Mouse (Mus musculus) kidney, postnatal 4 days (tissue): ENCODE data around the gene Rin1.
"Not testable (repeated sequence)": the region's sequence is repeated elsewhere in the genome, so short reads cannot be mapped to it uniquely, and the experiment has no call there.

ENCODE experiments used
- DNase-seq, 2 experiments: peaks; one replicate each; pipeline ENCODE4 v3.0.0; 2021; ENCODE audit warnings: mixed read lengths in 2 of 2

Rin1 gene

DNA sequence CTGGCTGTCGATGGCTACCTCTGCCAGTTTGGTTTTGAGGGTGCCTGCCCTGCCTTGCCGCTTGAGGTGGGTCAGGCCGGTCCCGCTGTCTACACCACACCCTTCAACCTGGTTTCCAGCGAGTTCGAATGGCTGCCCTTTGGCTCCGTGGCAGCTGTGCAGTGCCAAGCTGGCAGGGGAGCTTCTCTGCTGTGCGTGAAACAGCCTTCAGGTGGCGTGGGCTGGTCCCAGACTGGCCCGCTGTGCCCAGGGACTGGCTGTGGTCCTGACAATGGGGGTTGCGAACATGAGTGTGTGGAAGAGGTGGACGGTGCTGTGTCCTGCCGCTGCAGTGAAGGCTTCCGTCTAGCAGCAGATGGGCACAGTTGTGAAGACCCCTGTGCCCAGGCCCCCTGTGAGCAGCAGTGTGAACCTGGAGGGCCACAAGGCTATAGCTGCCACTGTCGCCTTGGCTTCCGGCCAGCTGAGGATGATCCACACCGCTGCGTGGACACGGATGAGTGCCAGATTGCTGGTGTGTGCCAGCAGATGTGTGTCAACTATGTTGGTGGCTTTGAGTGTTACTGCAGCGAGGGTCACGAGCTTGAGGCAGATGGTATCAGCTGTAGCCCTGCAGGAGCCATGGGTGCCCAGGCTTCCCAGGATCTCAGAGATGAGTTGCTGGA, 18.4 kb downstream of the Rin1 start:
- DNase-seq = peak; percentile 52 to 56

DNA sequence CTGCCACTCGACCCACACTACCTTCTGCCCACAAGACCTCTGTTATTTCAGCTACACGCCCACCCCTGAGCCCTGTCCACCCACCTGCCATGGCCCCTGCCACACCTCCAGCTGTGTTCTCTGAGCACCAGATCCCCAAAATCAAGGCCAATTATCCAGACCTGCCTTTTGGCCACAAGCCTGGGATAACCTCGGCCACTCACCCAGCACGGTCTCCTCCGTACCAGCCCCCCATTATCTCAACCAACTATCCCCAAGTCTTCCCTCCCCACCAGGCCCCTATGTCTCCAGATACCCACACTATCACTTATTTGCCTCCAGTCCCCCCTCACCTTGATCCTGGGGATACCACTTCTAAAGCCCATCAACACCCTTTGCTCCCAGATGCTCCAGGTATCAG, 19.2 kb downstream of the Rin1 start:
- DNase-seq = no peak

DNA sequence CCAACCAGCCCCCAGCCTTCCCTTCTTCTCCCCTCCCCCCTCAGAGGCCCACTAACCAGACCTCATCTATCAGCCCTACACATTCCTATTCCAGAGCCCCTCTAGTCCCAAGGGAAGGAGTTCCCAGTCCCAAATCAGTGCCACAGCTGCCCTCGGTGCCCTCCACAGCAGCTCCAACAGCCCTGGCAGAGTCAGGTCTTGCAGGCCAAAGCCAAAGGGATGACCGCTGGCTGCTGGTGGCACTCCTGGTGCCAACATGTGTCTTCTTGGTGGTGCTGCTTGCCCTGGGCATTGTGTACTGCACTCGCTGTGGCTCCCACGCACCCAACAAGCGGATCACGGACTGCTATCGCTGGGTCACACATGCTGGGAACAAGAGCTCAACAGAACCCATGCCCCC, 19.7 kb downstream of the Rin1 start:
- no peak for DNase-seq

DNA sequence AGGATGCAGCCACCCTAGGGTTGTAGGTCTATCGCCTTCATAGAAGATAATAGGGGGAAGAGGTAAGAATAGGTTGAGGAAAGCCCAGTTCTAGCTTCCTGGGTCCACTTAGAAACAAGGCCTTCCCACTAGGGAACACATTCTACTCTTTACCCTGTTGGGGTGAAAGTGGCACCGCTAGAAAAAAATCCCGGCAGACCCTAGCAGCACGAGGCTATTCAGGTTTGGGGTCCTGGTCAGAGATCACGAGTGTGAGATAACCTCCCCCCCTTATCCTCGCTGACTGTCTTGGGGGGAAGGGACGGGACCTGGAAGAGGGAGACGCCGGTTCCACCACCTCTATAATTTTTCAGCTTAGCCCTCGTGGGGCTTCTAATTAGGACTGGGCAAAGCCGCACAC, 20.8 kb downstream of the Rin1 start:
- no peak for DNase-seq

DNA sequence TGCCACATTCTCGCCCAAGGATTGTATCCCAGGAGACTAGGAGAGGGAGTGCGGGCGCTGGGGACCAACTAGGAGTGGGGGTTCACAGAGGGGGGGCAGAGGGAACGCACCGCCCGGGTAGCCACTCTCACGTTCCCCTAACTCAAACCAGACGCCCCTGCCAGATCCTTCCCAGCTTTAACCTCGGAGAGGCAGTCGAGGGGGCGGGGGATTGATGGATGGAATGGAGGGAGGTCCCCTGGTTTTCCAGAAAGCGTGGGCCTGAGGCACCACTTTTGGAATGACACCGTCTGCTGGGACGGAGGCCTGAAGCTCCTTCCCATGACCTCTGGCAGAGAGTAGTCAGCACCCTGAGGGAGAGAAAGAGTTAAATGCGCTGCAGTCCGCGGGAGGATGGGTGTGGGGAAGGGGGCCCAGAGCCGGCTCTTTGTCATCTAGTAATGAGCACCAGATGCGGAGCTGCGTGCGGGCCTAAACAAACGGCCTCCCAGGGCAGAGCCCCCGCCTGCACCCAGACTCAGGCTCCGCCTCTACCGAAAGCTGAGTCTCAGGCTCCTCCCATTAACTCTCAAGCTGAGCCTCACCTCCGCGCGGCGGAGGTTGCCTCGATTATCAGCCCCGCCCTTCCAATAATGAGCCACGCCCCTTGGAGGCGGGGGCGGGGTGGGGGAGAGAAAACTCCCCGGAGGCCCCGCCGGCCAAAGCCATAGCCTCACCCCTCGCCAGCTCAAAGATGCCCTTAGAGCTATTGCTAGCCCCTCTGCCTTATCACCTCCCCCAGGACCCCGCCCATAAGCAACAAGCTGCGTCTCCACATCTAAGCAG, 21.5 kb downstream of the Rin1 start:
- DNase-seq = peak; percentile 83 to 89

DNA sequence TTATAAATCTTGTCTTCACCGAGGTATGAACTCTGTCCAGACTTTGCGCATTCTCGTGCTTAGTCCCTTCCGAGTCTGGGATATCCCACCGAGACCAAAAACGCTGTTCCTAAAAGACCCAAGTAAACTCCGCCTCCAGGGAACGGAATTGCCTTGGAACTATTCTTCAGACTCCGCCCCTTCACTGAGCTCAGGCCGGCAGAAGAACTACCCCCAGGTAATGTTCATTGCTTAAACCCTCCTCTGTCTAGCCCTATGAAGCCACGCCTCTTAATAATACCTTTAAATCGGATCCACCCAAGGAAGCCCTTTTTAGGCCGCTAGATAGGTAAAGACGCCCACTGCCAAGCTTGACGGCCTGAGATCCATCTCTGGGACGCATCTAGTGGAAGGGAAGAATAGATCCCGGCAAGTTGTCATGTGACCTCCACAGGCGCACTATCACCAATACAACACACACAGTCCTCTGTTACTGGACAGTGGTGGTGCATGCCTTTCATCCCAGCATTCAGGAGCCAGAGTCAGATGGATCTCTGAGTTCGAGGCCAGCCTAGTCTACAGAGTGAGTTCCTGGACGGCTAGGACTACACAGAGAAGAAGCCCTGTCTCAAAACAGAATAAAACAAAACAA, 22.2 kb downstream of the Rin1 start:
- peak in 1 of 2 experiments; percentile 59 for DNase-seq

DNA sequence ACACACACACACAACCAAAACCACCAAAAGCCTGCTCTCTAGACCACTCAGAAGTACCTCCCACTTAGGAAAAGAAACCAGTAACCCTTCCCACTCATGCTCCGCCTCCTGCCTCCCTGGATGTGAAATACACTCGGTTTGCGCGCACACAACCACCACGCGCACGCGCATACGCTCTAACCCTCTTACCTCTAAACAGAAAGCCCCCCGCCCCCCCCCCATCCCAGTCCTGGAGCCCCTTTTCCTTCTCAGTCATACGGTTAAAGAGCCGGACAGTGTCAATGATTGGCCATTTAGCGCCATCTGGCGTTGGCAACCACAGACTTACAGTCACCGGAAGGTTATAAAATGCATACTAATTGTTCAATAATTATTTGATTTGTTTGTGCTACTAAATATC, 22.7 kb downstream of the Rin1 start:
- DNase-seq = peak; percentile 84 to 85

DNA sequence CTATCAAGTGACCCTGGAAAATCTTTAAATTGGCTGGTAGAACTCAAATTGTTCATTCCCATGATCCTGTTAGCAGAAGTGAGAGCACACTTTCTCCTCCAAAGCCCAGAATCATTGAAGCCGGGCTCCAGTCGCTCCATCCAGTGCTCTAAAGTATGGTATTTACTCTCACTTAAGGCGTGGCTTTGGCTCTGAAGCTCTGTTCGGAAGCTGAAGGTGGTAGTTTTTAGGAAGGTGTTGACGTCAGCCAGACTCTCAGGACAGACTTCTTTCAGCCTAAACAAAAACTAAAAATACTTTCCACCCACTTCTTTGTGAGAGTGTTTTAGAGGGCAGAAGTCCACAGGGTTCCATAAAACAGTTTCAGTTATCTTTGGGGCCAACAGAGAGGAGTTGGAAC, 23.2 kb downstream of the Rin1 start:
- DNase-seq = no peak

DNA sequence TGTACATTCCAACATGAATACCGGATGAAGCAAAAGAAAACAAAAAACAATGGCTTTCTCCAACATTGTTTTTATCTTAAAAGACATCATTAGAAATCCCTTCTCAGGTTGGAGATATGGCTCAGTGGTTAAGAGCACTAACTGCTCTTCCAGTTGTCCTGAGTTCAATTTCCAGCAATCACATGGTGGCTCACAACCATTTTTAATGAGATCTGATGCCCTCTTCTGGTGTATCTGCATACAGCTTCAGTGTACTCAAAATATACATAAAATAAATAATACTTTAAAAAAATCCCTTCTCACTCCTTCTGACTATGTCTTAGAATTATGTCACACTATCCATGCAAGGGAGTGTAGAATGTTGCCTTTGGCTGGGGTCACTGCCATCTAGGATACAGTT, 29.0 kb downstream of the Rin1 start:
- no peak for DNase-seq

DNA sequence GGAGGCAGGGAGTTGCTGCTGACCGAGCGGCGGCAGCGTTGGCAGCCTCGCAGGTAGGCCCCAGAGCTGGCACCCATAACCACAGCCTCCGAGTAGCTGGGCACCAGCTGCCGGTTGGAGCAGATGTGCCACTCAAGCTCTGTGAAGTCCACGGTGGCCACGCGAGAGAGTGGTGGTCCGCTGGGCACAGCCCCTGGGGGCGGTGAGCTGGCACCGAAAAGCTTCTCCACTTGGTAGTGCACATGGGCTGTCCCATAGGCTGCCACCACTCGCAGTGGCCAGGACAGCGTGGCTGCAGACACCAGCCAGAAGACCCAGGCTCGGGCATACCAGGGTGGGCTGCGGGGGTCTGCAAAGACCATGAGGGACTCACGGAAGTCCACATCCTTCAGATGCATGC, 31.7 kb downstream of the Rin1 start:
- no peak for DNase-seq

DNA sequence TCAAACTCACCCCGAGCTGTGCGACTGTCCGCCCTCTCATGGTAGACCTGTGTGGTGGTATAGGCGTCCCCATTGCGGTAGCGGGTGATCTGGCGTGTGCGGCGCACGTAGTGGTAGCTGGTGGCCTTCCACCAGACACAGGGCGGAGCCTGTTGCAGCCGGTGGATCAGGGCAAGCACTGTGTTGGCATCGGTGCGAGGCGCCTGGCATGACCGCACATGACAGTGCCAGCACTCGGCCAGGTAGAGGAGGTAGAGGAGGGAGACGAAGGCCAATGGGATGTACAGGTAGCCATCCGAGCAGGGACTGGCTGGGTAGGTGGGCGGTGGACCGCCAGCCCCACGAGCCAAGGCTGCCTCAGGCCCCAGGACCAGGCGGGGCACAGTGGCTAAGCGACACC, 32.3 kb downstream of the Rin1 start:
- DNase-seq = no peak

DNA sequence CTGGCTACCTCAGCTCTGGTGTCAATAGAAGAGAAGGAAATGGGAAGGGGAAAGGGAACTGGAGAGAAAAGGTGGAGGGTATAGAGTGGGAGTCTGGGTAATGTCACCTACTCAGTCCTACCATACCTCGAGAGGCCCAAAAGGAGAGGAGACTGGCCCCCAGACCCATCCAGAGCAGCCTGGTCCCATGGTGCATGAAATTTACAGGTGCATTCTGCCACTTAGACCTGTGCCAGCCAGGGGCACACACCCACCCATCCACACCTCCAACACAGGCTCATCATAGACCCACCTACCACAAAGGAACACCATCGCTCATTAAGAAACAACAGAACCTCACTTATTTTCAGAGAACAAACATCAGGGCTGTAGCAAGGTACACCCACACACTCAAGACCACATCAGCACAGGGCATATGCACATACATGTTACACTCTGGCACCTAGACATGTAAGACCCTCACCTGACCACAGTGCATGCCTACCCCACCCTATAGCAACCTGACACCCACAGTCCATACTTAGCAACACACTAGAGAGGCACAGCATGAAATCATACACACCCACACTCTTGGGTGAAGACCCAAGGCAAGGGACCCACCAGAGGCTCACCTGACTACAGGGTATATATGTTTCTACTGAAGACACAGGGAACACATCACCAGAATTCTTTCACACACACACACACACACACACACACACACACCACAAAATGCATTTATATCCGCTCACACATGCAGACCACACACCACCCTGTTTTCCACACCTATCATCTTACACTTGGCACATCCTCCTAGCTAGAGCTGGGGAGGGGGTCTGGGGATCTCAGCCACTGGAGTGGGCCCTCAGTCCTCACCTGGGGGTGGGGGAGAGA, 33.9 kb downstream of the Rin1 start:
- no peak for DNase-seq

DNA sequence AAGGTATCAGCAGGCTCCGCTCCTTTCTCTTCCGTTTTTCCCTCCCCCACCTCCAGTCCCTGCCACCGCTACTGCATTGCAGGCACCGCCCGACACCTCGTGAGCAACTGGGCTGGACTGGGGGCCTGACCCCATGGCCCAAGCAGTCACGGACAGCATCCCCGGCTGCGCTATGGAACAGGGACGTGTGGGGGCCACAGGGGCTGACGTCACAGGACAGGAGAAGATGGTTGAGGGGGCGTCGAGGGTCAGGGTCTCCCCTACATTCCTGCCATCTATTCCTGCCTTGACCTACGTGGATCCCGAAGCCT, 34.5 kb downstream of the Rin1 start:
- no peak for DNase-seq

DNA sequence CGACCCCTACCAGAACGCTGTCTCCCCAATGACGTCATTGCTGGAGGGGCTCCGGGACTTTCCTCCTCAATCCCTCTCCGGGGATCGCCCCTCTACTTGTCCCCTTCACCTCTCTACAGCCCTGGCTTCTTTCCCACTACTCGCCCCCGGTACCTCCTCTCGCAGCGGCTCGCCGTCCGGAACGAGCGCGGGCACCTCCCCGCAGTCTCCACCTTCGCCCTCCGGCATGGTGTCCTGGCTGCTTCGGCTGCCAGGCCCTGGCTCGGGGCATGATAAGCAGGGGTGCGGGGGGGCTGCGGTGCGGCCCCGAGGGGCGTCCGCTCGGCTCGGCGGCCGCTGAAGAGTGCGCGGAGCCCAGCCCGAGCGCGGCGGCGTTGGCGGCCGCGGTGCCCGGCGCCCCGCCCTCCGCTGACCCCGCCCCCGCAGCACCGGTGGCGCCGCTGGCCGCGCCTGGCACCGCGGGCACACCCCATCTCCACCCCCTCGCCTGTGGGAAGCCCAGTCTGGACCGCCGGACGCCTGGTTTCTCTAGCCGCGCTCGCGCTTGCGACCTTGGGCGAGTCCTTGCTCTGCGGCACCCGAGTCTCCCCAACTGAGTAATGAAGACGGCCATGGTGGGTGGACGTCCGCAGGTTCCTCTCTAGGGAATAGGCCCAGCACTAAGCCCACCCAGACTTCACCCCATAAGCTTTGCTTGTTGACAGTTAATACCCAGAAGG, 35.0 kb downstream of the Rin1 start, which contains the start of gene Tmem151a:
TSS of gene Tmem151a (minus strand) at position 387 of the 719 bp plus-strand sequence.
- peak; percentile 44 to 56 for DNase-seq

DNA sequence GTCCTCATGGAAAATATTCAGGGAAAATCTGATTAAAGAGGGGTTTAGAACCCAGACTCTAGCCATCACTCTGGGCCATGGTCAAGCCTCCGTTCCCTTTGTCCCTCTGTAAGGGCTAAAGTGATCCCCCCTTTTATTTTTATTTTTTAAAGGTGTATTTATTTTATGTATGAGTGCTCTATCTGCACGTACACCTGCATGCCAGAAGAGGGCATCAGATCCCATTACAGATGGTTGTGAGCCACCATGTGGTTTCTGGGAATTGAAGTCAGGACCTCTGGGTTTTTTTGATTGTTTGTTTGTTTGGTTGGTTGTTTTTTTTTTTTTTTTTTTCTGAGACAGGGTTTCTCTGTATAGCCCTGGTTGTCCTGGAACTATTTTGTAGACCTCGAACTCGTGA, 36.3 kb downstream of the Rin1 start:
- not testable (repeated sequence) for DNase-seq

DNA sequence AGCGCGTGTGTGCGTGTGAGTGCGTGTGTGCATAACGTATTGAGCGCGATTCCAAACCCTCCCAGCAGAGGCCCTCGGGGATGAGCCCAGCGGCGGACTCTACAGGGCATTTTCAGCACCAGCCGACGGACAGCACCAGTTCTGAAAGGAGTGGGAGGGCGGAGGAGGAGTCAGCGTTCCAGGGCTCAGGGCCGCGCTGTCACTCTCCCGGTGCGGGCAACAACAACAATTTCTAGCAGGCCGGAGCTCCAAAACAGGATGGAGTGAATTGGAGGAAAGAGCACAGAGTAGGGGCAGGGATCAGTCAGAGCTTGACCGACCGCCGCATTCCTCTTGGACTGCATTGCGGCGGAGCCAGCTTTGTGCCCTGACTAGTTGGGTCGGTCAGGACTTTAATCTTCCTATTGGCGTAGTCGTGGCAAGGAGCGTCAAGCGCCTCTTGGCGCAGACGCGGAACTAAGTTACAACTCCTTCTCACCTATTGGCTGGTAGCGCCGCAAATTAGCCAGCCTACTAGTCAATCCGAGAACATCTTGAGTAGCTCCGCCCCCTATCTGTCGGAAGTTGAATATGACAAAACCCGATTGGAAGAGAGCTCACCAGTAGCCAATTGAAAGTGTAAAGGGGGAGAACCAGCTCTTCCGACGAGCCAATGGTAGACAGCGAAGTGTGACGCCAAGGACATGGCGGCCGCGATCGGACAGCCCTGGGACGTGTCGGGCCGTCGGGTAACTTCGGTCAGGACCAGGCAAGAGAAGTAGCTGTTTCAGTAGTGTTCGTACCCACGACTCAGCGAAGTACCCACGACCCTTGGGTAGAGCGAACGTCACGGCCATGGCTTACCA, 37.8 kb downstream of the Rin1 start, which contains the start of gene Yif1a:
TSS of gene Yif1a (plus strand) at position 655 of the 845 bp plus-strand sequence.
- peak; percentile 98 for DNase-seq

DNA sequence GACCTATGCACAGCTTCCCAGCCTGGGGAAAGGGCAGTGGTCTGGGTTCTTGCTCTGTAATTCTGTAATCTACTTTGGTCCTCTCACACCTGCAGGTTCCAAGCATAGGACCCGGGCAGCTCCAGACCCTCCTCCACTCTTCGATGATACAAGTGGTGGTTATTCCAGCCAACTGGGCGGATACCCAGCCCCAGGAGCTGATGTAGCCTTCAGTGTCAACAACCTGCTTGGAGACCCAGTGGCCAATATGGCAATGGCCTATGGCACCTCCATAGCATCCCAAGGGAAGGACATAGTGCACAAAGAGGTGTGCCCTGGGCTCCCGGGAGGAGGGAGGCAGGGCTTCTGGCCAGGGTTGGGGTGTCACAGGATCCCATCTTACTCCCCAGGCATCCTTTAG, 39.0 kb downstream of the Rin1 start:
- no peak for DNase-seq

DNA sequence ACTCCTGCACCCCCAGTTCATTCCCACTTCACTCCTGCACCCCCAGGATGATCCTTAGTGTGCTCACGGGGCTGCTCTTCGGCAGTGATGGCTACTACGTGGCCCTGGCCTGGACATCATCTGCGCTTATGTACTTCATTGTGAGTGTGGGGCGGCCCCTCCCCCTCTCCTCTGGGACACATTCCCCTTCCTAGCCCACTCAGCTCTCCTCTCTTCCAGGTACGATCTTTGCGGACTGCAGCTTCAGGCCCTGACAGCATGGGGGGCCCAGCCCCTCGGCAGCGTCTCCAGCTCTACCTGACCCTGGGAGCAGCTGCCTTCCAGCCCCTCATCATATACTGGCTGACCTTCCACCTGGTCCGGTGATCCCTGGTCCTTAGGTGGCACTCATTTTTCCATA, 41.8 kb downstream of the Rin1 start:
- DNase-seq = no peak

DNA sequence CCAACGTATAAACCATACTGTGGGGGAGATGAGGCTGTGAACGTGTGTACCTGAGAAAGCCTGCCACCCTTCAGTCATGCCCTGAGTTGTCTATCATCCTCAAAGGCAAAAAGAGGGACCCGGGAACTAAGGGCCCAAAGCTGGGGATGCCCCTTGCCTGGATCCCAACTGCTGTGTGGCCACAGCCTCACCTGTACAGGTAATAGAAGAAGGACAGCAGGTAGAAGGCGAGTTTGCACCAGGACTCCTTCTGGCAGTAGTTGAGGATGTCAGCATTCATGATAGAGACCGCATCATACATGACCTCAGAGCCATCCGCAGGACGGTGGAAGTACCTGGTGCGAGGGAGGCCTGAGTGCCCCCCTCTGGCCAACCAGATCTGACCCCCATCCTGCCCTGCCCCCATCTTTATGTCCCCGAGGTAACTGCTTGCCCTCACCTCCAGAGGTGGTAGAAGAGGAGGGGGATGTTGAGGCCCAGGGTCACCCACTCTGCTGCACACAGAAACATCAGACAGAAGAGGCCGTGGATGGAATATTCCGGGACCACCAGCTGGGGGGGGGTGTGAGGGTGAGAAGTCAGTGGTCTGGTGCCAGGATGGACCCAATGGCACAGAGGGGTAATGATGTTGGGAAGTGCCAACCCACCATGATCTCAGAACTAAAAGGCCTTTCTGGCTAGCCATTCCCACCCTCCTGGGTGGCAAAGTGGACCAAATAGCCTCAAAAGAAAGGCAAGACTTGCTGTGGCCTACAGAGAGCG, 43.4 kb downstream of the Rin1 start:
- DNase-seq = no peak

DNA sequence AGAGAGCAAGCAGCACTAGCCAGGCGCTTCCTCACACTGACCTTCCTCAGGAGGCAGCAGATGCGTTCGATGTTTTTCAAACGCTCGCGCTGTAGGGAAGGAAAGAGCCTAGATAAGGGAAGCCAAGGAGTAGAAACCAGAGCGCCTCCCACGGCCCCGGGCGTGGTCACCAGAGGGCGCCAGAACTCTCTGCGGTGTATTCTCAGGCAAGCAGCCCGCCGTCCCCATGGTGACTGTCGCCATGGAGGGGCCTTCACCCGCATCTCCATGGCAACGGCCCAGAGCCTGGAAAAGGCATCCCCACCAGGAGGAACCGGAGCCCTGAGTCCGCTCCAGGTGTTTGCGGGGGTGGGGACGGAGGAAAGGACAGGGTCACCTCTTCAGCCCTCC, 44.0 kb downstream of the Rin1 start:
- DNase-seq = peak; percentile 98 to 99
